Mouse (Mus musculus) gastrocnemius, postnatal 25 days (tissue): ENCODE measurements around the gene Lgals3bp. TPM values are rescaled to one million over a fixed set of nuclear protein-coding genes. Genes with fewer than 3 reads are reported as not detected.

Experiments used
- DNase-seq: peaks from one replicate; pipeline ENCODE4 v3.0.0; 2022
- long read RNA-seq, 2 experiments: library from polyadenylated mRNA; stranded (forward); transcript quantifications; one replicate each; pipeline ENCODE4 v2.0.0; 2021
- total RNA-seq, 2 experiments: library from RNA; stranded (reverse); gene quantifications; 1 replicate in 1 of 2; 2 replicates in 1 of 2; pipeline ENCODE4 v1.2.3; 2021

Gene Lgals3bp
- 10 to 100 TPM; 11.0 to 14.7 TPM for total RNA-seq
- long read RNA-seq, experiment 1, partial matches to known transcripts: 0 of 4 reads
- long read RNA-seq, experiment 1, other reads (novel, unspliced or antisense): 3 of 4 reads
- long read RNA-seq, experiment 2, transcript Lgals3bp-201 (6 exons, 2,330 nt): major isoform, 10 of 12 reads
- long read RNA-seq, experiment 2, partial matches to known transcripts: 0 of 12 reads
- long read RNA-seq, experiment 2, other reads (novel, unspliced or antisense): 2 of 12 reads

- DNase-seq: peak; percentile 70
Measured at GRCm38 (mm10) chr11:118401760-118402280, at the start of gene Lgals3bp. Gene Lgals3bp (minus strand): TSS chr11:118402092.

DNA sequence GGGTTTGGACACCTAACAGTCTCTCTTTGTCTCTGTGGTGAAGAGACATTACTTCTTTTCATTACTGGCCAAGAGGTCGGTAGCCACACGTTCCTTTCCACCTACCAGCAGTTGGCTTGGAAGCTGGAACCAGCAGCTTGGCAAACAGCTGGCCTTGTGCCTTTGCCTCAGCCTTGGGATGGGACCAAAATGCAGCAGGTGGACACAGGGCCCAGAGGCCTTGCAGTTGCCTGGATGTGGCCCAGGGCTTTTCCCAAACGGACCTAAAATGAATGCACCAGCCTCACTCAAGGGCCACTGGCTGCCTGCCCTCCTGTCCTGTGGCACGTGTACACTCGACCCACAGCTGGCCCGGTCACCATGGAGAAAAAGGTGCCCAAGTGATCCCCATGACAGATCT lies 49.3 kb upstream of the Lgals3bp start:
- no peak for DNase-seq

DNA sequence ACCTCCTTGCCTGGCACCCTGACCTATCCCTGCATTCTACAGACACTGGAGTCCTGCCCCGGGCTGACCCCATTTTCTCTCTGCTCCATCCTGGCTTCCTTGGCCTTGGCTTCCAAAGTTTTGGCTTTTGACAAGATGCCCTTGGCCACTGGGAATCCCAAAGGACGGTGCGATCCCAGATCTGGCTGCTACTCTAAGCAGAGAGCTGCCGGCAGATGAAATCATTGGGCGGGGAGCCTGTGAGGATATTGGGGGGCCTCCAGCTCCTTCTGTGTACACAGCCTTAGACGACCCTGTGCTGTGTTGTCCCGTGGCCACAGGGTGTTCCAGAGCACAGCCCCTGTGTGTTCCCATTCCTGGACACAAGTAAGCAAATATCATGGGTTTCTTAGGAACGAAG lies 46.5 kb upstream of the Lgals3bp start:
- DNase-seq: peak; percentile 89

- DNase-seq: no peak
Measured at GRCm38 (mm10) chr11:118447346-118447745, 45.5 kb upstream of the Lgals3bp start.

DNA sequence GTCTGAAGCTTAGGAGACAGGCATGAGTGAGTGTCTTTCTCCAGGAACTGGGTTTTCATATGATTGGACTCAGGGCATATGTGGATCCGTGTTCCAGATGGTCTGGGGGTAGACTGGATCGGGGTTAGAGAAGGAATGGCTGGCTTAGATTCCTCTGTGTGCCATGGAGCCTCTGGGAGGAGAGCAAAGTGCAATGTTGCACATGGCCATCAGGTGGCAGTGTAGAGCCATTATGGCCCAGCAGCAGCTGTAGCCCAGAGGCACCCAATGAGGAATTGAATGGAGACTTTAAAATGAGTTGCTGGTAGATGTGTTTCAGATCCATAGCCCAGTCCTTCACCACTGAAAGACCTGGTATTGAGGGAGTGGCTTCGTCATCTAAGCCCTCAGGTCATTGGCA lies 44.0 kb upstream of the Lgals3bp start:
- DNase-seq: no peak

DNA sequence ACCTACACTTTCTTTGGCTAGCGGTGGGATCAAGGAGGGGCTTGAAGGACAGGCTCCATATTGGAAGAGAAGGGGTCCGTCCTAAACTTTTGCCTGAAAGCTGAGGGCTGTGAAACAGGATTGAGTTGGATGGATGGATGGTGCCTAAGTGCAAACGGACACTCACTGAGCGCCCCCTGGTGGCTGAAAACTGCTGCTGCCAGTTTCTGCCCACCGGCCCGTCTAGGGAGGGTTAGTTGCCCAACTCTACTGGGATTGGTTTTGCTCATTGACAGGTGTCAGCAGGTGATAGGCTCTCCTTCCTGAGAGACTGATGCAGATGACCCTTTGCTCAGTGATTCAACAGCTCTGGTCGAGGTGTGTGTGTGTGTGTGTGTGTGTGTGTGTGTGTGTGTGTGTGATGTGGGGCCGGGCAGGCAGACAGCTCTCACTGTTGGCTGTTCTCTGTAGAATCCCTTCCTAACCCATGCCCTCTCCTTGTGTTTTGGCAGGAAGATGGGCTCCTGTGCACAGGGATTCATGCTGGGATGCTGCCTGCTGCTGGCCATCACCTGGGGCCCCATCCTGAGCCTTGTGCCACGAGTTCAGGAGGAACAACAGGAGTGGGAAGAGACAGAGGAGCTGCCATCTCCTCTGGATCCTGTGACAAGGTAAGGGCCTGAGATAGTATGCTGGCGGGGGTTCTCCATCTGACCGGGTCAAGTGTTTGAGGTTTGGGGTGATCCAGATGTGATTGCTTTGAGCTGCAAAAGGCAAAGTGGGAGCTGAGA lies 41.5 kb upstream of the Lgals3bp start:
- no peak for DNase-seq

- DNase-seq: no peak
Measured at GRCm38 (mm10) chr11:118442691-118443090, 40.8 kb upstream of the Lgals3bp start.

DNA sequence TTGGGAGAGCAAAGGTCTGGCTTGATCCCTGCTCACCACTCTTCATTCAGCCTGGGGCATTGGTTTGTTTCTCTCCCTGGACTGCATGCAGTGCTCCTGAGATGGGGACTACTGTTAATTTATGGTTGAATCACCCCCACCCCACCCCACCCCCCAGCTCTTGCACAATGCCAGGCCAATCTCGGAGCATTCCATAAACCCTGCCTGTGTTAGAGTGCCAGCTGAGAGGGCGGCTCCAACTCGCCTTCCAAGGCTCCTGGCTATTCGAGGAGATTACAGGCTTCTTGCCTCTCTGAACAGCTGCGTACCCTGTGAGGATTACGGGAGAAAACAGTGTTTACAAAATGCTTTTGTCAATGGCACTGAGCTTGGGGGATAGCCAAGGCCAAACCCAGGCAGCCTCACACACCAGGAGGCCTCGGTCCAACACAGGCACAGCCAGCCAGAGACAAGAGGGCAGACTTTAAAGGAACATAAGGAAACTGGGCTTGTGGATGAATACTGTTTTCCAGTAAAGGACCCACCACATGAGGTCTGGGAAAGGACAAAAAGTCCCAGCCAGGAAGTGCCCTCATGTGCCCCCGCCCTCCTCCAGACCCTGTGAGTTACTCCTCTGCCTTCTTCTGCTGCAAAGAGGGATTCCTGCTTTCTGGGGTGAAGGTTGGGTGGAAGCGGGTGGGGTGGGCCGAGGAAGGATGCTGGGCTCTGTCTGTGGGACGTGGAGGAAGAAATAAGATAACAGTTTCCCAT lies 36.9 kb upstream of the Lgals3bp start:
- no peak for DNase-seq

DNA sequence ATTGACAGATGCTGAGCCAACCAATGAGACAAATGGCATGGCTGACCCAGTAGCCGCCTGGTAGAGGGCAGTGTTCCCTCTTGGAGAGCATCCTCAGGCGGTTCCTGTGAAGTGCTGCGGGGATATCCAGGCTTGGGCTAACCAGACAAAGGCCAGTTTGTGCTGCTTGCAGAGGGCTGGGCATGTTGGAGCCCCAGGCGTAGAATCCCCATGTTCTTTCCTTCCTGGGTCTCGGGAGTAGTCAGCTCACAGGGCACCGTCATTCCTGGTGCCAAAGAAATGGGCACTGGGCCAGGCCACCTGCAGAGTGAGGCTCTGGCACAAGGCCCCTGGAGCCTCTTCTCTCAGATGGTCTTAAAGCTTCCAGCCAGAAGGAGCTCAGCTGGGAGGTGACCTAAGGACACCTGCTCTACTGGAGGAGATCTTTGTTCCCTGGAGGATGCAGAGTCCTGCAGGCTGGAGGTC lies 34.6 kb upstream of the Lgals3bp start:
- DNase-seq: no peak

- no peak for DNase-seq
Measured at GRCm38 (mm10) chr11:118434093-118434492, 32.2 kb upstream of the Lgals3bp start.

DNA sequence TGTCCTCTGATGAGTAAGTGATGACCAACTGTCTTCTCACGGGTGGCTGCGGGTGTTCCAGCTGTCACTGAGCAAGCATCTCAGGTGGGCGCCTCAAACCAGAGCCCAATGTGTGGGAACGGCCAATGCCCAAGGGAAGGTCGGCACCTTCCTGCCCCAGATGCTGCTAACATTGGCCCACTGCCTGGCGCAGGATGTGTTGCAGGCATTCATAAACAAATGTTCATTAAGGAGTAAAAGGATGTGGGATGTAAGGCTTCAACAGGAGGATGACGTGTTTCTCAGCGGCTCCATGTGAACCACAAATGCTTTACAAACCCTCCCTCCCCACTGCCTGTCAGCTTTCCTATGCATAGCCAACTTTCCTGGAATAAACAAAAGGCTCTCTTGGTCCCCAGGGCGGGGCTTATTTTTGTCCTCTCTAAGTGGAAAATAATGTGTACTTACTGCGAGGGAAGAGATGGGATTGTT lies 31.5 kb upstream of the Lgals3bp start:
- DNase-seq: no peak

DNA sequence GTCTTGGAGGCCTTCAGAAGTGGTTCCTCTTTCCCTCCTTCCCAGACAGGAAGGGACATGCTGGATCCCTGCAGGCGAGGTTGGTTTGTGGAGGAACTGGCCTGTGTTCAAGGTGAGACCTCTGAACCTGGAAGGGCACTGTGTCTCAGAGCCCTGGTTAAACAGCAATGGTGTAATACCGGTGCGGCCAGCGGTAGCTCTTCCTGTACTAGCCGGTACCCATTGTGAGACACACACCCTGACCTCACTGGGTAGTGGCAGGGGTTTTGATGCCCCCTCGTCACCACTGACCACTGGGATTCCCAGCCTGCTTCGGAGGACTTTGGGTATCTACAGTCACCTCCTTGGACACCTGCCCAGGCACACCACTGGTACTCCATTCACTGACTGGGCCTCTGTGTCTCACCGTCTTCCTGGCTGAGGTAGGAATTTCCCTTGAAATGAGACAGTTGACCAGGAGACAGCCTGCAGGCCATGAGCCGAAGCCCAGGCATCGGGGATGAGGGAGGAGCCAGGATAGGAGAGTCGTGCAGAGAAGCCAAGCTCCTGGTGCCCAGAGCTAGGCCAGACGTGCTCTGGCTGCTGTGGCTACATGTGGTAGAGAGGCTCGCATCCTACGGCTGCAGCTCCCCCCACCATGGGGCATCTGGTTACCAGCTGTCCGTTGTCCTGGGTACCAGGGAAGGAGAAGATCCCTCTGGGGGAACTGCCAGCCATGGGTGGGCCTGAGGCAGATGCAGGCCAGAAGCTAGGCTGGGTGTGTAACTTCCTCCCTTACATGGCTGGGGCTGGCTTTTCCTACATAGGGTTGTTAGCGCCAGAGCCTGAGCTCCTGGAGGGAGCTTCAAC lies 29.4 kb upstream of the Lgals3bp start:
- DNase-seq: no peak

DNA sequence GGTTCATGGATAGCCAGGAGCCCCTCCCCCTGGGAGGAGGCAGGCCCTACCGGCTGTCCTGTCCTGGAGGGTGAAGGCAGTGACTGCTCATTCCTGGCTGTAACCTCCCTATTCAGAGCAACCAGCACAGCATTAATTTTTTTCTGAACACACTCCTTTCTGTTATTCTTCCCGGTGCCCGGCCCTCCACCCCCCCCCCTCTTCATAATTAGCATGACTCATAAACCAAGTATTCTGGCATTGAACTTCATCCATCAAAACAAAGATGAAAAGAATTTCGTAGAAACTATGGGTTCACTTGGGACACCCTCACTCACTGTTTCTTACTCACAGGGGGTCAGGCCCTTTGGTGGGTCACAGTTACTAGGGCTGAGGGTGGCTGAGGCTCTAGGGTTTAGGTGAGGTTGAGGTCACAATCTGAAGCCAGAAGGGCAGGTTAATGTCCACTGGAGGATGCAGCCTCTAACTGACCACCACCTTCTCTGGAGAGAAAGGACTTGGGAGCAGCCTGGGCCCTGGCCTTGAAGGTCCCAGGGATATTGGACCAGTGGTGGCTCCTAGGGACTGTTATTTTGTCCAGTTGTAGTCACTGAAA lies 28.5 kb upstream of the Lgals3bp start:
- DNase-seq: no peak

- no peak for DNase-seq
Measured at GRCm38 (mm10) chr11:118428944-118429709, 27.2 kb upstream of the Lgals3bp start.

DNA sequence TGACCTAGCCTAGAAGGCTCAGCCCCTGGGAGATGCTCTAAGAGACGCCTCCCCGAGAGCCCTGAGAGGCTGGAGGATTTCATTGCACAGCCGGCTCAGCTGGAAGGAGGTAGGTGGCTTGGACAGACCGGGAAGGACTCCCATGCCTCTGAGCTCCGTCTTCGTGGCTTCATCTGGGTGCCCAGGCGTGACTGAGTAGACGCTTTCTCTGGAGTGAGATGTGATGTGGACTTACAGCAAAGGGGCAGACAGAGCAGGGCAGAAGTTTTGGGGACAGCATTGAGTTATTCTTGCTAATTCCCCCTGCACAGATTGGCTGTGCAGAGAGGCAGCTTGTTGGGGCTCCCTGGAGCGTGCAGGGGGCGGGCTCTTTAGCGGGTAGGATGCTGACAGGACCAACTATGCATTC lies 26.6 kb upstream of the Lgals3bp start:
- no peak for DNase-seq

DNA sequence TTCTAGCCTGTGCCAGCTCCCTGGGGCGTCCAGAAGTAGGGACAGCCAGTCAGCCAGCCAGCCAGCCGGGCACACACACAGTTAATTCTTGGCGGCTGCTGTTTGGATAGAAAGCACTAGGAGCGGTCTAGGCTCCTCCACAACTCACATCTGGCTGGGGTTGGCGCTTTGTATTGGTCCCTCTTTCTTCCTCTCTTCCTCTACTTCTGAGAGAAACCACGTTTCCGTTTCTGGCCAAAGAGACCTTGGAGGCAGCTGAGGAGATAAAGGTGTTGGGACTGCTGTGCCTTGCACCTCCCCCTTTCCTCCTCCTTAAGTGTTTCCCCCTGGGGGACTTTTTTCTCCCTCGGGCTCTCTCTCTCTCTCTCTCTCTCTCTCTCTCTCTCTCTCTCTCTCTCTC lies 26.1 kb upstream of the Lgals3bp start, which contains the start of gene C1qtnf1:
C1qtnf1 (plus strand) TSS at position 218 of the 400 bp plus-strand sequence.
- no peak for DNase-seq

- DNase-seq: no peak
Measured at GRCm38 (mm10) chr11:118427266-118427779, 25.4 kb upstream of the Lgals3bp start.

GRCm38 (mm10) chr11:118426765-118427164 lies 24.9 kb upstream of the Lgals3bp start:
- no peak for DNase-seq

DNA sequence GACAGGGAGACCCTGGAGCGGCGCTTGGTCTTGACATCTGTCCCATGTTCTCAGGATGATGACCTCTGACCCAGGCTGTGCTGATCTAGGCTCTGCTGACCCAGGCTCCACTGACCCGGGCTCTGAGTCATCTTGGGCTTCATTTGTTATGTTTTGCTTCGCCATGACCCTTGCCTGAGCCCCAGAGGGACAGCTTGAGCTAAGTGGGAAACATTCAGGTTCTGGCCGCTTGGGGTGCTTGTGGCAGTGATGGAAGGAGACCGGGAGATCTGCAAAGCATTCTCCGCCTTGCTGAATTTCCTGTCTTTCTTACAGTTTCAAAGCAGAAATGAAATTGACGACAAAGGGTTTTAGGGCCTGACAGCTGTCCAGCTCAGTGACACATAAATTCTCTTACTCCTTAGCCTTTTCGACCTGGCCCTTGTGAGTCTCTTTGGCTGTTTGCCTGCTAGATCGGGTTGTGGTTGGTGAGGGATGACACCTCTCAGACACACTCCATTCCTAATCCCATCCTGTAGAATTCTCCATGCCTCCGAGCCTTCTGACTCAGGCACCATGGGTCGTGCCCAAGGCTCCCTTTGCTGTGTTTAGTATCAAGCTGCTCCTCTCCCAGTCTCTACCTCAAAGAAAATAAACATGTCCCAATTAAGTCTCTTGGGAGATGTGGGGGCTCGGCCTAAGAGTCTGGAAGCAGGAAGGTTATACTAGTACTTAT lies 22.9 kb upstream of the Lgals3bp start:
- no peak for DNase-seq
